Mouse (Mus musculus): ENCODE data around the gene Atf7ip.

Atf7ip gene

DNA sequence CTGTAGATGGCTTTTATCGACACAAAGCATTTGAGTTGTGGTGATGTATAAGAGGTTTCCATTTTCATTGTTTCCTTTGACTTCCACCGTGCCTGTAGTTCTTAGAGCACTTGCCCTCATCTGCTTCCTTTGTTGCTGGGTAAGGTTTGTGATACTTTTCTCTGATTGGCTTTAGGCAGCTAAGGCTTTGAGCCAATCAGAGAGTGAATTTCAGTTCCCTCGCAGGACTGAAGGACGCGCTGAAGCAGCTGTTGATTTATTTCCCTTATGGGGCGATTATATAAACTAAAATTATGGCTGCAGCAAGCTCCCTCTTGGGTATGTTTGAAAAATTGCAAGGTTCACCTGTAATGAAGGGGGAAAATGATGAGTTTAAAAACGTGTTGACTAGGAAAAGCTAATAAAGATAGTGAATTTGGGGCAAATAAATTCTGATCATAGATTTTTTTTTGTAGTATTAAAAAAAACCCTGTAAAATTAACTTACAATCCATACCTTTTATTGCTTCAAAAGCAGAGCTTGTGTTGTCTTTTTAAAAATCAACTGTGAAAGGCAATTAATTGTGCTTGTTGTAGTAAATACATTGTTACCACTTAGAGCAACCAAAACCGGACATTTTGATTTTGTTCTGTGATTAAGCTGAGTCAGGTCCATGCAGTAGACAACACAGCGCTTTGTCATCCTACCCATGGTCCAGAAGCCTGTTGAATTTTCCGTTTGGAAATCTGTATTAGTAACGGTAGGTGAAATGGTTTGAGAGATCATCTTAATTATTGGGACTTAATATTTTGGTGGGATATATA, 48.0 kb downstream of the Atf7ip start:
- DNase-seq (ENCODE audit: low spot score in 2 of 2): peak; percentile 63 to 73

GRCm38 (mm10) chr6:136554774-136555522, 49.0 kb downstream of the Atf7ip start:
- DNase-seq (ENCODE audit: low spot score in 2 of 2): peak; percentile 60 to 64

DNA sequence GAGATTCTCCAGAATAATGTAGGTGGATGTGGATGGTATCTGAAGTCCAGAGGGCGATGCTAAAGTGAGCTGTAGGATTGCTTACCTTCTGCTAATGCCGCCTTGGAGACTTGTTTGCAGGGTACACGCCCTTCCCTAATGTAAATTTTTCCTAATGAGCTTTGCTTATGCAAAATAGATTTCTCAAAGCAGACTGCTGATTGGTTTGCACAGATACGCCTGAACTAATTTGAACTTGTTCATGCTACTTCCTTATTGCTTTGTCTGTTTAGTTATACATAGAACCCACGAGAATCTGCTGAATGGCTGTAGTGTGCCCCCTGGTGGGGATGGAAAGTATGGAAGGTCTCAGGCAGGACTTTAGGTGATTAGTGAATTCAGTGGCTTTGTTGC, 49.6 kb downstream of the Atf7ip start:
- DNase-seq (ENCODE audit: low spot score in 2 of 2): peak; percentile 68 to 80

- DNase-seq (ENCODE audit: low spot score in 2 of 2): no peak
Observed at GRCm38 (mm10) chr6:136558288-136559005, 52.5 kb downstream of the Atf7ip start.

DNA sequence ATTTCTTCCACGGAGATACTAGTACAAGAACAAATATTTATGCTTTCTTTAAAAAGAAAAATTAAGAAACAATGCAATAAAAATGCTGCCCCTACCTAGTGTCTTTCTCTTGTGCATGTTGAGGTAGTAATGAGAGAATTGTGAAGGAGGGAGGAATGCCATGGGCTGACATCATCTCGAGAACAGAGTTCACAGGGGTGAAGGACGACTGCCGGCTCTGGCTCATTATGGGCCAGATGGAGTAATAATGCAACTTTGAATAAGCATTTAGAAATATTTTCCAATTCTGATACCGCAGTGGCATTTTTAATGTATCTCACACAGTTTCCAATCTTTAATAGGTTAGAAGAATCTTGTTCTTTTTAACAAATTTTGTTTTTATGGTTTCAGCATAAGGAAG, 60.0 kb downstream of the Atf7ip start:
- DNase-seq (ENCODE audit: low spot score in 2 of 2): no peak

- no peak for DNase-seq (ENCODE audit: low spot score in 2 of 2)
Observed at GRCm38 (mm10) chr6:136590739-136591138, 84.8 kb downstream of the Atf7ip start.

DNA sequence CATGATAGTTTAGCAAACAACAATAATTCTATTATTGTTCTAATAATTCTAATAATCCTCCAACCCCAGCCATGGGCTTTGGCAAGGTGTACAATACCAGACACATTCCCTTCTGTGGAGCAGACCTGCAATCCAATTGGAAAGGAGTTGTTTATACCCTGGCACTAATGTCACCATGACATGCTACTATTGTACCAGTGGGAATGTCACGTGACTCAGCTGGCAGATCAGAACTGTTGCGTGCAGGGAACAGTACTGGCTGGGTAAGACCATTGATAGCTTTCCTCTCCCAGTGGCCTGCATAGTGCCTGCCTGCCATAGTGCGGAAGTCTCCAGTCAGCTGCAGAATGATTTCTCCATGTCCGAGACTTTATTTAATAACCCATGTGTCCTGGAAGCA, 88.6 kb downstream of the Atf7ip start:
- DNase-seq (ENCODE audit: low spot score in 2 of 2): no peak

DNA sequence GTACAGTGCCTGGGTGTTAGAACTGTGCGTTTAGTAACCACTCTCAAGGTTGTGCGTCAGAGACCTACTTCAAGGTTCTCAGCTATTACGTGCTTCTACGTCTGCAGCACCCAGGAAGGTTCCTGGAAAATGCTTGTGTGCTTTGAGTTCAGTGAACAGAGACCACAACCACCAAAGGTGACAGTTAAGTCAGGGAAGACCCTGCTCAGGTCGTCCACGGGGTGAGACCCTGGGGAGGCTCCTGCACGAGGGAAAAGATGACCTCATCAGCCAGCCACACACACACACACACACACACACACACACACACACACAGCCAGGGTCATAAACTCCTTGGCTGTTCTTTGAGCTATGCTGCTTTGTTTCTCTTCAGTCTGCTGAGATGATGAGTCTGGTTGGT, 96.6 kb downstream of the Atf7ip start:
- no peak for DNase-seq (ENCODE audit: low spot score in 2 of 2)

GRCm38 (mm10) chr6:136611351-136612215, 105.6 kb downstream of the Atf7ip start:
- no peak for DNase-seq (ENCODE audit: low spot score in 2 of 2)

DNA sequence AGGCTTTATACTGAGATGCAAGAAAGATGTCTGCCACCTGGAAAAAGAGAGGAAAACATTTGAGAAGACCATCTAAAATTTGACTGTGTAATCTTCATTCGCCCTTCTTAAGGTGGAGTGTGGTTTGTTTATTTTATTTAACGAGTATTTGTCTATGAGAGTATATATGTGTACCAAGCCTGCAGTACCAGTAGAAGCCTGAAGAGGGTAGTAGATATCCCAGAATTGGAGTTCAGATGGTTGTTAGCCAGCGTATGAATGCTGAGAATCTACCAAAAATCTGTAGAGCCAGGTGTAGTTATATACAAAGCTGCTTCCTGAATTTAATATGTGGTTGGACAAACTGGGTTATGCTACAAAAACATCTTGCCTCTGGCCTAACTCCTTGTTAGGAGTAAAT, 106.3 kb downstream of the Atf7ip start:
- DNase-seq (ENCODE audit: low spot score in 2 of 2): peak in 1 of 2 experiments; percentile 18

- DNase-seq (ENCODE audit: low spot score in 2 of 2): no peak
Observed at GRCm38 (mm10) chr6:136614156-136614555, 108.2 kb downstream of the Atf7ip start.

GRCm38 (mm10) chr6:136620361-136621139, 114.6 kb downstream of the Atf7ip start:
- DNase-seq (ENCODE audit: low spot score in 2 of 2): peak; percentile 29 to 74

DNA sequence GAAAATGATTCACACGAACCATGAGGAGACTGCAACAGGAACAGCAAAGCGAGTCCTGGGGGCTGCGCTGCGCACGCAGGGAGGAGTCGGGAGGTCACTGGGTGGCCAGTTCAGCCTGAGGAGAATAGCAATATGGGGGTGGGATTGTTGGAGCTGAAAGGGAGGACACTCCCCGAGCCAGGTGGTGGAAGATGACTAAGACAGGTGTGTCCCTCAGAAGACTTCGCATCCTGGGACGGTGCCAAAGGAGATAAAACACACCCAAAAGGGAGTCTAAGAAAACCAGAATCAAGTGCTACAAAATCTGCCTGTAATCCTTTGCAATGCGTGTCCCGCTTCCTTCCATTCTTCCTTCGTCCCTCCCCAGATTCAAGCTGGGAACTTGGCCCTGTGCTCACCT, 119.5 kb downstream of the Atf7ip start:
- DNase-seq (ENCODE audit: low spot score in 2 of 2): no peak

DNA sequence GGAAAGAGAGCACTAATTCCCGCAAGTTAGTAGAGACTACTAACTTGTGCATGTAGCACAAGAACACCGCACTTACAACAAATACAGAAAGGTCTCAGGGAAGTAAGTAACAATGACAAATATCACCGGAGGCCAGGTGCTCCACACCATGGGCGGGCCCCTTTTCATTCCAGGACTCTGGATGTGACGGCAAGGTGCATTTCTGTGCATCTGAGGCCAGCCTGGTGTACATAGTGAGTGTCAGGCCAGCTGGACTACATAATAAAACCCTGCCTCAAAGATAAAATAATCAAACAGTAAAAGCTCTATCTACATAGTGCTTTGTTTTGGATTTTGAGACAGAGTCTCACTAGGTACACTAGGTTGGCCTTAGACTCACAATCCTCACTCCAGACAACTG, 123.7 kb downstream of the Atf7ip start:
- no peak for DNase-seq (ENCODE audit: low spot score in 2 of 2)

DNA sequence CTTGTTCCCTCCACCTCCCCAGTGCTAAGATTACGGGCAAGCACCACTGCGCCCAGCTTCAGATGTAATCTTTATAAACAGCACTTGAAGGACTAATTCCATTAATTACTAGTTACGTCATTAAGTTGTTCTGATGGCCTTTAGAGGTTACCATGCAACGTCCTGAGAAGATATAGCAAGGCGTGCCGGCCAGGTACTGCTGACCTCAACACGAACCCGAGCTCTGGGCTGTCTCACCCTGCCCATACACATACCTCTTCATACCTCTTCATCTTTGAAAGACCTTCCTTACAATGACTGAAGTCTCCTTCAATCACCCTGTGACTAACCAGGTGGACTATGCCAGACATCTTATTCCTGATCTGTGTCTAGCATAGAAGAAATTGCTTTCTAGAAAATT, 125.6 kb downstream of the Atf7ip start:
- DNase-seq (ENCODE audit: low spot score in 2 of 2): no peak

GRCm38 (mm10) chr6:136631945-136632534, 126.1 kb downstream of the Atf7ip start:
- DNase-seq (ENCODE audit: low spot score in 2 of 2): no peak

DNA sequence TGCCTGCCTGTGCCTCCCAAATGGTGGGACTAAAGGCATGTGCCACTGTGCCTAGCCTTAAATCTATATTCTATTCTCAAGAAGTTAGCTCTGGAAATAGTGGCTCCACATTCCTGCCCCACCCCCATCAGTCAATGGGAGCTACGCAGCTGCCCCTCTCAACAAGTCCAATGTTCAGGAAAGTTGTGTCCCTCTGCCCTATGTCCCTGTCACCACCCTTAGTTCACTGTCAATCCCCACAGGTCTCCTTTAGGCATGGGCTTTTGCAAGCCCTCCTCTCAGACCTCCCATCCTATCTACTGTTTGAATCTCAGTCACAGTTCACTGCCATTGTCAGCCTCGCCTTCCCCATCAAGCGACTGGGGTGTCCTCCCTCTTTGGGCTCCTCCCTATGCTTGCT, 127.2 kb downstream of the Atf7ip start:
- no peak for DNase-seq (ENCODE audit: low spot score in 2 of 2)

DNA sequence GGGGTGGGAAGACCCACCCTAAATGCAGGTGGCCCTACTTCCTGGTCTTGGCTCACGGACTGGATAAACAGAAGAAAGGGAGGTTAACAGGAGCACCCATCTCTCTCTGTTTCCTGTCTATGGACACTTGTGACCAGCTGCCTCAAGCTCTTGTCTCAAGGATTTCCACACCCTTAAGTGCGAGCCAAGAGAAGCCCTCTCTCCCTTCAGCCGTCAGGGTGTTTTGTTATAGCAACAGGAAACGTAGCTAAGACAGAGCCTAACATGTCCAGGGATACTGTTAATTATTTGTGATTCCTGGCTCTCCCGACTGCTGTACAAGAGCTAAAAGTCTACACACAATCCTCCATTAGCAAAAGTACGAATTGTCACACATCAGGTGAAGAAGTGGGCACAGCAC, 127.8 kb downstream of the Atf7ip start:
- DNase-seq (ENCODE audit: low spot score in 2 of 2): no peak

- DNase-seq (ENCODE audit: low spot score in 2 of 2): no peak
Observed at GRCm38 (mm10) chr6:136634982-136635381, 129.0 kb downstream of the Atf7ip start.

DNA sequence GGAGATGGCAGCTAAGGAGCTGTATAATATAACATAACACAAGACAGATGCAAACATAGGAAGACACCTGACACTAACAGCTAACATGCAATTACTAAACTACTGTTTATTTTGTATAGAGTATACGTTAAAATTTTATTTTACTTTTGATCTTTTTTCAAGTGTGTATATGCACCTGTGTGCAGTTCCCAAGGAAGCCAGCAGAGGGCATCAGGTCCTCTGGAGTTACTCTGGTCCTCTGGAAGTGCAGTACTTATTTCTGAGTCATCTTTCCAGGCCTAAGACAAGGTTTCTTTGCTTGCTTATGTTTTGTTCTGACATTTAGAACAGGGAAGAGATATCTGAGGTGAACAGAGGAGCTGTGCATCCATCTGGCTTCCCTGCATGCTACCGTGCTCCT, 138.2 kb downstream of the Atf7ip start:
- DNase-seq (ENCODE audit: low spot score in 2 of 2): no peak
